Mouse (Mus musculus) megakaryocyte, embryonic 14.5 days (primary cell): ENCODE data around the gene Eomes.

Experiments used
- FLI1 ChIP-seq: IDR thresholded peaks from 2 replicates; pipeline ENCODE4 v1.6.1; 2012; ENCODE audit warnings: low read length, inconsistent platforms, mixed read lengths
- GATA1 ChIP-seq: IDR thresholded peaks from 3 replicates; pipeline ENCODE4 v1.6.1; 2012; ENCODE audit warnings: mixed read lengths, low read length, inconsistent platforms, borderline replicate concordance

- no peak for TF ChIP-seq GATA1
- no peak for TF ChIP-seq FLI1
Measured at GRCm38 (mm10) chr9:118464031-118464430, 14.0 kb upstream of the Eomes start.
